In genomic region chr12:76554392-76554791, GRCm38 (mm10) we compare ENCODE assay signal across 14 mouse cellular contexts. TPM values are rescaled to one million over a fixed set of nuclear protein-coding genes. Genes with fewer than 3 reads are reported as not detected.
DNase-seq lines count a peak whose midpoint lies in the region; ATAC-seq and TF ChIP-seq lines count a peak whose summit lies in the region.
"Had no signal": no experiment of that assay in that cellular context is flagged by ENCODE, and none has a peak within 500 bp of the region (broad histone marks: within the 10 kb centered on the region; RNA-seq: fewer than 3 reads in every experiment).

No protein-coding gene starts in this region.

- H3K4me3 ChIP-seq in heart, embryonic 16.5 days (ENCODE audit: low read length) = no peak overlapping the region
- no peak overlapping the region for H3K4me3 ChIP-seq in intestine, embryonic 16.5 days (ENCODE audit: low read length)
- H3K4me3 ChIP-seq in small intestine, adult 2 months (ENCODE audit: low read depth, low read length) = no peak overlapping the region
- H3K4me3 ChIP-seq: forebrain, embryonic 13.5 days; heart, embryonic 10.5 days; hindbrain, embryonic 12.5 days; liver, embryonic 13.5 days had no signal

- WGBS in heart, embryonic 16.5 days = 77% methylated on average over 3 of the region's 3 CpGs
- 57% methylated on average over 3 of the region's 3 CpGs for WGBS in intestine, embryonic 16.5 days
- WGBS in small intestine, adult 2 months = 22% methylated on average over 3 of the region's 3 CpGs

- H3K9me3 ChIP-seq in heart, embryonic 16.5 days (replicated peaks; ENCODE audit: control insufficient read depth, low read length) = no peaks in the 10 kb centered on the region
- H3K9me3 ChIP-seq in intestine, embryonic 16.5 days (ENCODE audit: control insufficient read depth, low read length) = no peaks in the 10 kb centered on the region
- H3K9me3 ChIP-seq: forebrain, embryonic 13.5 days; heart, embryonic 10.5 days; hindbrain, embryonic 12.5 days; liver, embryonic 13.5 days had no signal

- no peaks in the 10 kb centered on the region for H3K27me3 ChIP-seq in heart, embryonic 16.5 days (ENCODE audit: control insufficient read depth, insufficient read depth, low read length)
- H3K27me3 ChIP-seq in intestine, embryonic 16.5 days (replicated peaks; ENCODE audit: control insufficient read depth, insufficient read depth, low read length) = no peaks in the 10 kb centered on the region
- no peaks in the 10 kb centered on the region for H3K27me3 ChIP-seq in small intestine, adult 2 months (ENCODE audit: control insufficient read depth, insufficient read depth, low read length)
- H3K27me3 ChIP-seq: forebrain, embryonic 13.5 days; hindbrain, embryonic 12.5 days had no signal

- no peak for ATAC-seq in heart, embryonic 16.5 days (replicated peaks; ENCODE audit: extremely low read depth, insufficient read depth, low FRiP score)
- no peak for ATAC-seq in intestine, embryonic 16.5 days
- ATAC-seq: forebrain, embryonic 13.5 days had no signal

- no peak overlapping the region for H3K4me2 ChIP-seq in heart, embryonic 16.5 days (ENCODE audit: low read depth, low read length)
- no peak overlapping the region for H3K4me2 ChIP-seq in intestine, embryonic 16.5 days (ENCODE audit: low read depth, low read length)
- H3K4me2 ChIP-seq: forebrain, embryonic 13.5 days; hindbrain, embryonic 12.5 days; liver, embryonic 13.5 days had no signal

- TF ChIP-seq POLR2A in small intestine, adult 2 months (IDR thresholded peaks at IDR 0.05; ENCODE audit: low read depth, low read length) = no peak

- no peak for DNase-seq in heart, postnatal 4 days
- peak; percentile 24 for DNase-seq in adipocyte (ENCODE audit: low spot score)
- no peak for DNase-seq in cerebellum, postnatal 14 days
- DNase-seq in right cerebral cortex, adult 2 months (ENCODE audit: low spot score in 2 of 2) = no peak
- DNase-seq: cerebellum, adult 11-12 months; liver, embryonic 13.5 days; lung, postnatal 14 days; thymus, postnatal 36 days had no signal

- 0 out of 2 replicates have a peak overlapping the region, but pooled peaks have one; percentile 6 for H3K27ac ChIP-seq in heart, embryonic 16.5 days (ENCODE audit: low read length)
- peak overlapping the region; percentile 92 for H3K27ac ChIP-seq in intestine, embryonic 16.5 days (ENCODE audit: low read length)
- H3K27ac ChIP-seq in small intestine, adult 2 months (ENCODE audit: insufficient read depth, low read depth, low read length) = peak overlapping the region; percentile 31; the same call in 1 of the 2 replicates
- H3K27ac ChIP-seq: forebrain, embryonic 13.5 days; hindbrain, embryonic 12.5 days; liver, embryonic 13.5 days had no signal

- no peak for TF ChIP-seq CTCF in small intestine, adult 2 months (IDR thresholded peaks at IDR 0.05; ENCODE audit: extremely low read depth, insufficient read length, insufficient replicate concordance, low read depth, low read length)

- H3K9ac ChIP-seq in heart, embryonic 16.5 days (ENCODE audit: low read length) = no peak overlapping the region
- H3K9ac ChIP-seq in intestine, embryonic 16.5 days (ENCODE audit: low read depth, low read length) = no peak overlapping the region
- H3K9ac ChIP-seq: forebrain, embryonic 13.5 days; hindbrain, embryonic 12.5 days; liver, embryonic 13.5 days had no signal

- H3K36me3 ChIP-seq in heart, embryonic 16.5 days (ENCODE audit: control insufficient read depth, insufficient read depth) = no peaks in the 10 kb centered on the region
- no peaks in the 10 kb centered on the region for H3K36me3 ChIP-seq in intestine, embryonic 16.5 days (ENCODE audit: control insufficient read depth, insufficient read depth, low read length)
- peaks cover 1% of the 10 kb centered on the region; the same call in 1 of the 2 replicates for H3K36me3 ChIP-seq in small intestine, adult 2 months (ENCODE audit: control insufficient read depth, insufficient read depth, low read length)
- H3K36me3 ChIP-seq: heart, embryonic 10.5 days; hindbrain, embryonic 12.5 days; liver, embryonic 13.5 days had no signal

- peaks cover 66% of the 10 kb centered on the region for H3K4me1 ChIP-seq in heart, embryonic 16.5 days (ENCODE audit: control insufficient read depth, insufficient read depth, low read length)
- peaks cover 68% of the 10 kb centered on the region for H3K4me1 ChIP-seq in intestine, embryonic 16.5 days (ENCODE audit: control insufficient read depth, insufficient read depth, low read length)
- H3K4me1 ChIP-seq in small intestine, adult 2 months (ENCODE audit: control insufficient read depth, insufficient read depth, insufficient read length, low read length) = peaks cover 43% of the 10 kb centered on the region
- H3K4me1 ChIP-seq: forebrain, embryonic 13.5 days had no signal

RNA-seq across cellular contexts. Expression of gene Plekhg3, which starts 23.7 kb away (rescaled TPM):
- polyA plus RNA-seq in heart, embryonic 16.5 days (2015; fragmentation: Nextera tagmentation; extraction: Ambion mirVana) = 6.8 and 9.5 TPM in 2 replicates
- 10 to 100 TPM; 29.5 TPM for total RNA-seq in heart, postnatal 4 days (2021)
- polyA plus RNA-seq in intestine, embryonic 16.5 days (2015; fragmentation: Nextera tagmentation; extraction: Ambion mirVana) = 8.8 and 9.3 TPM in 2 replicates
- 12.3 and 16.9 TPM in 2 replicates for polyA plus RNA-seq in small intestine, adult 2 months (2012; rRNA removed)

Comparison
In these comparisons a context has a peak if more than half of its experiments do, and no peak if none do; other contexts are left out.
1. H3K27ac ChIP-seq: peak in every context shown above with its lines; median percentile 92 in intestine, embryonic 16.5 days; 31 in small intestine, adult 2 months; 6 in heart, embryonic 16.5 days.